Mouse (Mus musculus) neural tube, postnatal 0 days (tissue): Measurements from ENCODE around the gene C87977. TPM values are rescaled to one million over a fixed set of nuclear protein-coding genes. Genes with fewer than 3 reads are reported as not detected.

ENCODE experiments used
- polyA plus RNA-seq: library from polyadenylated mRNA; unstranded; fragments of >200 nt; fragmentation: Nextera tagmentation; extraction: Ambion mirVana; gene quantifications from 2 replicates; pipeline ENCODE4 v1.2.1, GENCODE M21; 2015

The C87977 gene
- not detected in 2 replicates for polyA plus RNA-seq

GRCm38 (mm10) chr4:144213218-144213617, at the start of gene C87977:
C87977 (minus strand) TSS chr4:144213318.

GRCm38 (mm10) chr4:144190419-144190818, 22.7 kb downstream of the C87977 start, which contains the start of gene Oog2:
Oog2 (plus strand) TSS chr4:144190719.

GRCm38 (mm10) chr4:144162563-144162962, 50.6 kb downstream of the C87977 start, which contains the start of gene Oog3:
Oog3 (minus strand) TSS chr4:144162663.

Other genes with a start within 250 kb of the C87977 start
- not detected in 2 replicates for gene Gm13101, start 246.4 kb downstream of the C87977 start, polyA plus RNA-seq
- gene Pramef17, start 218.9 kb downstream of the C87977 start, polyA plus RNA-seq = not detected in 2 replicates
- gene Pramel4, start 154.2 kb downstream of the C87977 start, polyA plus RNA-seq = not detected in 2 replicates
- gene Gm13102, start 106.8 kb downstream of the C87977 start, polyA plus RNA-seq = not detected in 2 replicates
- gene Oog3, start 50.7 kb downstream of the C87977 start, polyA plus RNA-seq = not detected in 2 replicates
- not detected in 2 replicates for gene Oog2, start 22.6 kb downstream of the C87977 start, polyA plus RNA-seq
- gene Pramel5, start 67.2 kb upstream of the C87977 start, polyA plus RNA-seq = not detected in 2 replicates
- gene Gm13128, start 116.9 kb upstream of the C87977 start, polyA plus RNA-seq = not detected in 2 replicates
- not detected in 2 replicates for gene Gm13119, start 144.6 kb upstream of the C87977 start, polyA plus RNA-seq
- gene Pramef20, start 164.6 kb upstream of the C87977 start, polyA plus RNA-seq = not detected in 2 replicates
- gene Pramef12, start 195.1 kb upstream of the C87977 start, polyA plus RNA-seq = not detected in 2 replicates
- 0.26 and 0.56 TPM in 2 replicates for gene 1700012P22Rik, start 225.5 kb upstream of the C87977 start, polyA plus RNA-seq
- gene Gm9944, start 240.0 kb upstream of the C87977 start, polyA plus RNA-seq = not detected in 2 replicates